Mouse (Mus musculus): Measurements from ENCODE around the gene Sec14l2.

Gene Sec14l2

DNA sequence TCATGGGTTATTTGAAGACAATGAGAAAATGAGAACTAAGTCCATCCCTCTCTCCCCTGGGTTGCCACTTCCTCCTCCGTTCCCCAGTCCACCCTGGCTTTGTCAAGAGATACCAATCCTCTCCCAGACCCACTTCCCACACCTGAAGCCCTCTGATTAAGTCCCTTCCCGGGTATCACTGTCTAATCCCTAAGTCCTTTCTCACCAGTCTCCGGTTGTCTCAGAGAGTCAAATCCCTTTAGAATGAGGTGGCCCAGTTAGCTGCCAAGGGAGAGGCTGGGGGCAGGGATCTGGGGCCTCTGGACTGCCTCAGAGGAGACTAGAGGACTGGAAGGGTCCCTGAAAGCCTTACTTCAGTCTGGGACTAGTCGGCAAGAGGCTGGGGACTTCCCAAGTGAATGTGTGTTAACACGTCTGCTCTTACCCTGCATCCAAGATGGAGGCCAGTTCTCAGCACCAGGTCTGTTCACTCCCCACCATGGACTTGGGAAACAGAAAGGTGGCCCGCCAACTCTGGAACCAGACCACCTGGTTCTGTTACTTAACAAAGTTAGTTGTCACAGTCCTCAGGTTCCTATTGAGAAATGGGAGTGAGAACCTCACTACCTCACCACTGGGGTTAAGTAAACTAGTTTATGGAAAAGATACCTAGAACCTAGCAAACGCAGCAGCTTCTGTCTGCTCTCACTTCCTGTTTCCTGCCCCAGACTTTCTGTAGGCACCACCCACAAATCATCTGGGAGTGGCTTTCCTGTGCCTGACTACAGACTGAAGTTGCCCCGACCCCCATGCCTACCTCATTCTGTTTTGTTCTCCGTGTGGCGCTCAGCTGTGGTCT, at the start of gene Sec14l2:
Gene Sec14l2 (minus strand): TSS at position 674 of the 838 bp plus-strand sequence.
- DNase-seq, result no peak

DNA sequence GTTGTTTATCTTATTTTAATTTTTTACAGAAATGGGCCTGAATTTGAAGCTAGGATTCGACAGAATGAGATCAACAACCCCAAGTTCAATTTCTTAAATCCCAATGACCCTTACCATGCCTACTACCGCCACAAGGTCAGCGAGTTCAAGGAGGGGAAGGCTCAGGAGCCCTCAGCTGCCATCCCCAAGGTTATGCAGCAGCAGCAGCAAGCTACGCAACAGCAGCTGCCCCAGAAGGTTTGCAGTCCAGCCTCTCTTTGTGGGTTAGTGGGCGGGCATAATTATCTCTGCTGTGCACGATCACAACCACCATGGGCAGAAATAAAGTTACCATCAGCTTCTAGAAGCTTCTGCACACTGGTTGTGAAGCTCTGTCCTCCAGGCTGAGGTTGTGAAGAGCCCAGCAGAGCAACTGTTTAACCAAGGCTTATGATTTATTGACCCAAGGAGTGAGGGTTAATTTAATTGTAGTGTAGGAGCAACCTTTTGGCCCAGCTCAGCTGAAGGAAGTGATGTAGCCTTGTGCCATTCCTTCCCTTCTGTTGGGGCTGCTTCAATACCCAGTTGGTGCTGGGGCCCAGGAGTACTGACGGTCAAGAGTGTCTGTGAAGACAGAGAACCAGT, 43.4 kb upstream of the Sec14l2 start:
- DNase-seq, result peak; percentile 62

DNA sequence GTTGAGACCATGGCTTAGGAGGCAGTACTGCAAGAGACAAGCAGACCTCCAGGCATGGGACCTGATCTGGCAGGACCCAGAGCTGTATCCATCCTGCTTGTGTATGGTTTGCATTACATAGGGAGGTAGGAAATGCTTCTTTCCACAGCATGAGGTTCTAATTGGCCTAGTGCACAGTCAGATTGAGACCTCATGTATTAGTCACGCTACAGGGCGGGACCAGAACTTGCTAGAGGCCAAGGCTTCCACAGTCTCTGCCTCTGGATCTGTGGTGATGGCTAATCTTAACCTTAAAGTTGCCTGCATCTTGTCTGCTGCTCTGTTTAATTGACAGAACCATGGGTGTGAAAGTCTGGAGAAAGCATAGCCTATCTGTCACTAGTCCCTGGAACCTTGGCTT, 41.5 kb upstream of the Sec14l2 start:
- no peak for DNase-seq

- DNase-seq, result no peak
Observed at GRCm38 (mm10) chr11:4160758-4161480, 37.7 kb upstream of the Sec14l2 start.

DNA sequence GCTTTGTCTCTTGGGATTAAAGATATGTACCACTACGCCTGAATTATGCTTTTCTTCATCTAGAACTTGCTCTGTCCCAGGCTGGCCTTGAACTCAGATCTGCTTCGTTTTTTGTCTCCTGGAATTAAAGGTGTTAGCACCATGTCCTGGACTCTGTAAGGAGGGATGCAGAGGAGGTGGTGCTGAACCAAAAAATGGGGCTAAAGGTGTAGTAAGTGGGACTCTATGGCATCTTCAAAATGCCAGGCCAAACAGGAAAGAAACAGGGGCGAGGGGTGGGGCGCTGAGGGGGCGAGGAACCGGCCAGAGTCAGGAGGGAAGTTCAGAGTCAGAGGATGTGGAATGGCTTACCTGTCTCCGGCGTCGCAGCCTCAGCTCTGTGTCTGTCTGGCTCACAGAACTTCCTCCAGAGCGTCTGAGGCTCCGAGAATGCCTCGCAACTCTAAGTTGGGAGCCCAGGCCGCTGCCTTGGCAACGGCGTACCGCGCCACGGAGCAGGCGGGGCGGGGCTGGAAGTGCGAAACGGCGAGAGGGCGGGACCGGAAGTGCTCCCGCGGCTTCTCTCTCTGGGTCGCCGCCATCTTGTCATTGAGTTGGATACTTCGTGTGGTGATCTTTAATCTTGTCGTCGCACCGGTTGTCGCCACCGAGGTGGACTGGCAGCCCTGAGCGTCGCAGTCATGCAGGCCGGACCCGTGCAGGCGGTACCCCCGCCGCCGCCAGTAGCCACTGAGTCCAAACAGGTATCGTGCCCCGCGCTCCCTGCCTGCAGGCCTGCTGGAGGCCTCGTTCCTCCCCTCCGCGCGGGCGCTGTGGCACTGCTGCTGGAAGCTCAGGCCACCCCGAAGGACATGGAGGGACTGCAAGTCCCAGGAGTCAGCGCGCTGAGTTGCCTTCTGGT, 36.8 kb upstream of the Sec14l2 start, which contains the start of the genes Ccdc157 and Sf3a1:
Gene Ccdc157 (minus strand): TSS at position 486 of the 901 bp plus-strand sequence.
Gene Sf3a1 (plus strand): TSS at position 543 of the 901 bp plus-strand sequence.
- peak; percentile 94 for DNase-seq

DNA sequence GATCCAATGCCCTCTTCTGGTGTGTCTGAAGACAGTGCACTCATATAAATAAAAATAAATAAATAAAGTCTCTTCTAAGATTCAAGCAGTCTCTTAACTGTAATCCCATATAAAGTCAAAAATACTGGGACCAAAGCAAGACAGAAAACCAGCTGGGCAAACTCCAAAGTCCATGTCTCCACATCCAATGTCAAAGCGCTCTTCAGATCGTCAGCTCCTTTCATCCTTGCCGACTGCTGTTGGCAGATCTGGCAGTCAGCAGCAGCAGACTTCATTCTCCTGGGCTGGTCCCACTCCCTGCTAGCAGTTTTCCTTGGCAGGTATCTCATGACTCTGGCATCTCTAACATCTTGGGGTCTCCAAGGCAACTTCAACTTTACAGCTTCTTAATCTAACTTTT, 35.5 kb upstream of the Sec14l2 start:
- peak; percentile 71 for DNase-seq

- no peak for DNase-seq
Observed at GRCm38 (mm10) chr11:4155641-4156040, 32.4 kb upstream of the Sec14l2 start.

- DNase-seq, result no peak
Observed at GRCm38 (mm10) chr11:4153694-4154093, 30.5 kb upstream of the Sec14l2 start.

GRCm38 (mm10) chr11:4149886-4150285, 26.7 kb upstream of the Sec14l2 start:
- no peak for DNase-seq

DNA sequence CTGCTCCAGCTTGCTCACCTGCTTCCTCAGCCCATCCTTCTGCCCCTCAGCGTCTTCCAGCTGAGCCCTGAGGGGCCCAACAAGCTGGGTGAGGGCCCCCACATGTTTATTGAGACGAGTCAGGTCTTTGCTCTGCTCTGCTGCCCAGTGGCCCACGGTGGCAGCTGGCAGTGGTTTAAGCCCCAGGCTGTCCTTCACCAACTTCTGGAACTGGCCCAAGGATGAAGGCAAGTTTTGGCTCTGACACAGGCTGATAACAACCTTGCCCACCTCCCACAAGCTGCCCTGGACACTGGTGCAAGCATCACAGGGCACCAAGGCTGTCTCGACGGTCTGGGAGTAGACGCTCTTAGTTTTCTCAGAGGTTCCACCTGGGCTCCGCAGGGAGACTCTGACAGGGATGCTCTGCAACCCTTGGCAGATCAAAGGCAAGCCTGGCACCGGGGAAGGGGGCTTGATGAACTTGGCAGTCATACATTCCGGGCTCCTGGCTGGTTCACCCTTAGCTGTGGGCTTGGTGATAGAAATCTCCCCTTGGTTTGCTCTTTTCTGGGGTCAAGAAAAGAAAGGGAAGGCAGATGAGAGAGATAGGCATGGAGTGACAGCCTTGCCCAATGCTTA, 25.4 kb upstream of the Sec14l2 start:
- DNase-seq, result no peak

DNA sequence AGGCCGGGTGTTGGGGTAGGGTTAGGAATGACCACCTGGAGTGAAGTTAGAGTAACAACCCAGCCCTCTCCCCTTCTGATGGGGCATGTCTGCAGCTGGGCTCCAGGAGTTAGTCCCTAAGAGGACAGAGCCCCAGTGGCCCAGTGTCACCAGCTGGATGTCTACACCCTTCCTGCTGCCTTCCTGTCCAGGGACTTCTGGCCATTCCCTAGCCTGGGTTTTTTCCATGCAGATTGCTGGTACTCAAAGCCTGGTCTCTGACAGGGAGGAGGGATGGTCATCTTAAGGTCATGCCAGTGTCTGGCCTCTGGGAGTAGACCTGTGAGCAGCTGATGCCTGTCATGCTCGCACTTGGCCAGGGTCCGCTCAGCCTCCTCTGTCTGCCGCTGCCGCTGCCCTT, 24.9 kb upstream of the Sec14l2 start:
- DNase-seq, result peak; percentile 55

DNA sequence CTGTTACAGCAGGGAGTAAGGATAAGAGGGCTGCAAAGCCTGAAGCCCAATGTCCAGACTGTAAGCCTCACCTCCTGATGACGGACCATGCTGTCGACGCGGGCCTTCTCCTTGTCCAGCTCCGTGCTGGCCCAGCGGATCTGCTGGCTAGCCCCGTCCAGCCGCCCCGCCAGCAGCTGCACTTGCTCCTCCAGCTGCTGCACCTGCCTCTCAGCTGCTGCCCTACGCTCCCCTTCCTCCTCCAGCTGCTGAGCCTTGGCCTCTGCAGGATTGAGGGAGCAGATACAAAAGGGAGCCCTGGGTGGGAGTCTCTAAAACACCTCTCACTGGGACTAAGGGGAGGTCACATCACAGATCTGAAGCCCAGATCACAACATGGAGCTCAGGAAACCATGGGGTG, 23.9 kb upstream of the Sec14l2 start:
- no peak for DNase-seq

- DNase-seq, result no peak
Observed at GRCm38 (mm10) chr11:4146381-4146780, 23.2 kb upstream of the Sec14l2 start.

DNA sequence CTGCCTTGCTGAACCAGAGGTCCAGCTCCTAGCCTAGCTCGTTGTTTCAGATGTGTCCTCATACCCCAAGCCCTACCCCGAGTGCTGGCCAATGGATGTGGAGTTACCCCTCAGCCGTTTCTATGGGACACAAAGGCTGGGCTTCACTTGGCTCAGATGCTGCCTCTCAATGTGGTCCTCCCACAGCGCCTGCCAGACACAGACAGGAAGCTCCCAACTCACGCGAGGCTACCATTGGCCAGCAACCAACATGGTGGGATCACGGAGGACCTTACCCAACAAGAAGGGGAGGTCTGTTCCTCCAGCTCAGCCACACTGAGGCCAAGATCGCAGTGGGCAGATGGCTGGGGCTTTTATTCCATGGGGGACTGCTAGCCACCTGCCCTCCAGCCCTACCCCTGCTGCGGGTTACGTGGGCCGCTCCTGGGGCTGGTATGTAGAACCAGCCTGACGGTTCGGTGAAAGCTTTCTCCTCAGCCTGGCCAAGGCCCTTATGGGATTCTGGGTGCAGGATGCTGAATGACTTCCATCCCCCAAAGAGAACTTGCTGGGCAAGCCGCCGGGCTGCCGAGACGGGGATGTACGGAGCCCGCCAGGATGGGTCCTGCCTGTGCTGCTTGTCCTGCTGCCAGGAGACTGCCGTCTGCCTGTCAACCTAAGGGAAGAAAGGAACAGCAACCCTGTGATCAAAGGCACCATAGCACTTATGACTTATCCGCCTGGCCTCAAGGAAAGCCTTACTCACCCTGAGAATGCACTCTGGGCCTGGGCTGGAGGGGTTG, 20.3 kb upstream of the Sec14l2 start:
- no peak for DNase-seq

- no peak for DNase-seq
Observed at GRCm38 (mm10) chr11:4142352-4142751, 19.1 kb upstream of the Sec14l2 start.

GRCm38 (mm10) chr11:4141505-4141904, 18.3 kb upstream of the Sec14l2 start:
- DNase-seq, result no peak

- DNase-seq, result no peak
Observed at GRCm38 (mm10) chr11:4138964-4139363, 15.7 kb upstream of the Sec14l2 start.

DNA sequence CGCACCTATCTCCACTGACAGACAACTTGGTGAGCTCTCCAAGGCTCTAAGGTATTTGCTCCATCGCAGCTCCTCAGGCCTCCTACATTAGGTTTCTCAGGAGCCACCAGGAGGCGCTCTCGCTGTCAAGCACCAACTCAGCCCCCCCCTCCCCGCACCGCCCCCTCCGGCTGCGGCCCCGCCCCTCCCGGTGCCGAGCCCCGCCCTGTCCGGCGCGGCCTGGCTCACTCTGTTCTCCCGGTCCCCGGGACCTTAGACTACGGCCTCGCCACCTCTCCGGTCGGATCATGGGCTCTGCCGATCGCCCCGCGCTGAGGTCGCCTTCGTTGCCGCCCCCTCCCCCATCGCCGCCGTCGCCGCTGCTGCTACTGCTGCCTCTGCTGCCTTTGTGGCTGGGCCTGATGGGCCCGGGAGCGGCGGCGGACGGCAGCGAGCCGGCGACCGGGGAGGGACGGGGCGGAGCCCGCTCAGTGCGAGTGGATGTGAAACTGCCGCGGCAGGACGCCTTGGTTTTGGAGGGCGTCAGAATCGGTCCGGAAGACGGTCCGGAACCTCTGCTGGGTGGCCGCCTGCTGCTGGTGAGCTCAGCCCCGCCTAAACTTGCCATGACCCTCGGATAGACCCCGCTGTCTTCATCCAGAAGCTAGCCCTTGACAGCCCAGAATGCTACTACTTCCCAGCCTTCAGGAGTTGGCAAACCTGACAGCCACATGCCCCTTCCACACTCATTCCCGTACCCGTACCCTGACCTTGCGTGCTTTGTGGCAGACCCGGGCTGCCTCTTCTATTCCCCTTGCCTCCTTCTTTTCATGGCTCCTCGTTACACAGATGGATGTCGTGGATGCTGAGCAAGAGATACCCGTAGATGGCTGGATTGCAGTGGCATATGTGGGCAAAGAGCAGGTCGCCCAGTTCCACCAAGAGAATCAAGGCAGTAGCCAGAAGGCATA, 12.0 kb upstream of the Sec14l2 start, which contains the start of gene Rnf215:
Gene Rnf215 (plus strand): TSS at position 217 of the 950 bp plus-strand sequence.
- peak; percentile 86 for DNase-seq

- no peak for DNase-seq
Observed at GRCm38 (mm10) chr11:4134400-4134799, 11.2 kb upstream of the Sec14l2 start.

- peak; percentile 24 for DNase-seq
Observed at GRCm38 (mm10) chr11:4133450-4133849, 10.2 kb upstream of the Sec14l2 start.
